Mouse (Mus musculus): ENCODE results near the gene Prlr.

GRCm38 (mm10) chr15:10306461-10306860 is 129.4 kb downstream of the Prlr start:
- TF ChIP-seq CTCF (IDR thresholded peaks at IDR 0.05; ENCODE audit: low read depth) = no peak
- no peak for TF ChIP-seq EP300 (IDR thresholded peaks at IDR 0.05; ENCODE audit: low read depth)

All from heart, postnatal 0 days (tissue).